Comparison of ENCODE assay signal across 22 mouse cellular contexts in genomic region chr19:18669551-18669950, GRCm38 (mm10). TPM values are rescaled to one million over a fixed set of nuclear protein-coding genes. Genes with fewer than 3 reads are reported as not detected.
DNase-seq lines count a peak whose midpoint lies in the region; ATAC-seq and TF ChIP-seq lines count a peak whose summit lies in the region.
"Had no signal": no experiment of that assay in that cellular context is flagged by ENCODE, and none has a peak within 500 bp of the region (broad histone marks: within the 10 kb centered on the region; RNA-seq: fewer than 3 reads in every experiment).

No protein-coding gene starts in this region.

- no peak overlapping the region for H3K9ac ChIP-seq in kidney, embryonic 15.5 days
- H3K9ac ChIP-seq in kidney, embryonic 14.5 days (ENCODE audit: low read depth, low read length) = no peak overlapping the region
- H3K9ac ChIP-seq in midbrain, postnatal 0 days (replicated peaks; ENCODE audit: low read length, poor library complexity, severe bottlenecking) = no peak overlapping the region
- H3K9ac ChIP-seq in midbrain, embryonic 16.5 days (ENCODE audit: low read depth, low read length) = no peak overlapping the region
- H3K9ac ChIP-seq: hindbrain, embryonic 14.5 days; neural tube, embryonic 13.5 days; stomach, embryonic 15.5 days had no signal

- peaks cover 27% of the 10 kb centered on the region for H3K4me1 ChIP-seq in kidney, embryonic 15.5 days
- H3K4me1 ChIP-seq in kidney, embryonic 14.5 days (ENCODE audit: control insufficient read depth, insufficient read depth, low read length) = peaks cover 18% of the 10 kb centered on the region
- peaks cover 20% of the 10 kb centered on the region for H3K4me1 ChIP-seq in midbrain, postnatal 0 days (ENCODE audit: insufficient read depth, low read length)
- H3K4me1 ChIP-seq in midbrain, embryonic 16.5 days (ENCODE audit: control insufficient read depth, insufficient read depth, low read length) = peaks cover 23% of the 10 kb centered on the region

- 93% methylated on average over 7 of the region's 7 CpGs for WGBS in kidney, embryonic 15.5 days
- 90% methylated on average over 7 of the region's 7 CpGs for WGBS in kidney, embryonic 14.5 days
- WGBS in midbrain, postnatal 0 days = 51% methylated on average over 7 of the region's 7 CpGs
- 68% methylated on average over 7 of the region's 7 CpGs for WGBS in midbrain, embryonic 16.5 days

- no peak for TF ChIP-seq CTCF in midbrain, postnatal 0 days (IDR thresholded peaks at IDR 0.05)

- peak overlapping the region; percentile 81; the same call in 1 of the 2 replicates for H3K27ac ChIP-seq in kidney, embryonic 15.5 days
- no peak overlapping the region for H3K27ac ChIP-seq in kidney, embryonic 14.5 days (ENCODE audit: low read depth, low read length)
- no peak overlapping the region for H3K27ac ChIP-seq in midbrain, postnatal 0 days (ENCODE audit: low read depth, low read length)
- H3K27ac ChIP-seq in midbrain, embryonic 16.5 days (ENCODE audit: low read length) = no peak overlapping the region
- H3K27ac ChIP-seq: hindbrain, embryonic 14.5 days; neural tube, embryonic 13.5 days had no signal

- H3K4me2 ChIP-seq in kidney, embryonic 15.5 days = no peak overlapping the region
- no peak overlapping the region for H3K4me2 ChIP-seq in kidney, embryonic 14.5 days (replicated peaks; ENCODE audit: low read depth, low read length)
- no peak overlapping the region for H3K4me2 ChIP-seq in midbrain, postnatal 0 days (ENCODE audit: low read depth, low read length, poor library complexity, severe bottlenecking)
- H3K4me2 ChIP-seq in midbrain, embryonic 16.5 days (ENCODE audit: low read length) = no peak overlapping the region

- no peak overlapping the region for H3K4me3 ChIP-seq in kidney, embryonic 15.5 days (replicated peaks)
- no peak overlapping the region for H3K4me3 ChIP-seq in kidney, embryonic 14.5 days (ENCODE audit: low read length)
- no peak overlapping the region for H3K4me3 ChIP-seq in midbrain, postnatal 0 days (ENCODE audit: low read depth, low read length)
- no peak overlapping the region for H3K4me3 ChIP-seq in midbrain, embryonic 16.5 days (ENCODE audit: low read depth, low read length)
- H3K4me3 ChIP-seq: stomach, embryonic 15.5 days had no signal

- H3K27me3 ChIP-seq in kidney, embryonic 15.5 days = no peaks in the 10 kb centered on the region
- no peaks in the 10 kb centered on the region for H3K27me3 ChIP-seq in kidney, embryonic 14.5 days (ENCODE audit: control insufficient read depth, insufficient read depth, low read length)
- H3K27me3 ChIP-seq in midbrain, postnatal 0 days (ENCODE audit: insufficient read depth, low read length) = no peaks in the 10 kb centered on the region
- H3K27me3 ChIP-seq in midbrain, embryonic 16.5 days (ENCODE audit: control insufficient read depth, insufficient read depth, low read depth, low read length) = no peaks in the 10 kb centered on the region
- H3K27me3 ChIP-seq: heart, embryonic 13.5 days; limb, embryonic 13.5 days; neural tube, embryonic 13.5 days; stomach, embryonic 15.5 days had no signal

- ATAC-seq in kidney, embryonic 15.5 days (replicated peaks; ENCODE audit: low FRiP score) = no peak
- no peak for ATAC-seq in kidney, embryonic 14.5 days (ENCODE audit: low FRiP score, low TSS enrichment)
- ATAC-seq in midbrain, postnatal 0 days (ENCODE audit: low FRiP score) = no peak
- no peak for ATAC-seq in midbrain, embryonic 16.5 days
- no peak for ATAC-seq in activated CD4-positive, CD25-positive, alpha-beta regulatory T cell, adult 4 months
- ATAC-seq: lung, postnatal 0 days had no signal

- no peaks in the 10 kb centered on the region for H3K9me3 ChIP-seq in kidney, embryonic 15.5 days (replicated peaks)
- H3K9me3 ChIP-seq in kidney, embryonic 14.5 days (ENCODE audit: control insufficient read depth, low read length) = no peaks in the 10 kb centered on the region
- H3K9me3 ChIP-seq in midbrain, postnatal 0 days (ENCODE audit: low read length) = no peaks in the 10 kb centered on the region
- H3K9me3 ChIP-seq in midbrain, embryonic 16.5 days (replicated peaks; ENCODE audit: control insufficient read depth, low read length, poor library complexity, severe bottlenecking) = no peaks in the 10 kb centered on the region
- H3K9me3 ChIP-seq: heart, embryonic 13.5 days; limb, embryonic 13.5 days; neural tube, embryonic 13.5 days; stomach, embryonic 15.5 days had no signal

- DNase-seq in cerebellum, adult 11-12 months = peak; percentile 23
- DNase-seq in cerebellum, postnatal 4 days (ENCODE audit: low spot score in 2 of 2) = no peak
- peak; percentile 63 for DNase-seq in midbrain, postnatal 0 days (ENCODE audit: low spot score)
- peak; percentile 67 for DNase-seq in retina, embryonic 14.5 days (ENCODE audit: low spot score)
- DNase-seq: adrenal gland, postnatal 14 days; cerebellum, adult 9-11 months; gastrocnemius, postnatal 14 days; heart, adult 18-20 months; heart, postnatal 36 days; kidney, postnatal 4 days; right cerebral cortex, adult 18-20 months; right cerebral cortex, postnatal 4 days had no signal

- no peaks in the 10 kb centered on the region for H3K36me3 ChIP-seq in kidney, embryonic 15.5 days
- no peaks in the 10 kb centered on the region for H3K36me3 ChIP-seq in kidney, embryonic 14.5 days (ENCODE audit: control insufficient read depth, insufficient read depth, low read length)
- H3K36me3 ChIP-seq in midbrain, postnatal 0 days (ENCODE audit: insufficient read depth, low read length) = no peaks in the 10 kb centered on the region
- no peaks in the 10 kb centered on the region for H3K36me3 ChIP-seq in midbrain, embryonic 16.5 days (ENCODE audit: control insufficient read depth, insufficient read depth, low read length)
- H3K36me3 ChIP-seq: heart, embryonic 13.5 days; limb, embryonic 13.5 days; neural tube, embryonic 13.5 days; stomach, embryonic 15.5 days had no signal

RNA-seq across cellular contexts. Expression of gene Carnmt1, which starts 1.0 kb away (rescaled TPM):
- polyA plus RNA-seq in kidney, embryonic 15.5 days (2015; fragmentation: Nextera tagmentation; extraction: Ambion mirVana) = 32.8 and 35.2 TPM in 2 replicates
- polyA plus RNA-seq in kidney, embryonic 14.5 days (2014; fragmentation: Nextera tagmentation; extraction: Ambion mirVana) = 44.8 TPM in 2 replicates
- 8.2 and 10.7 TPM in 2 replicates for total RNA-seq in midbrain, postnatal 0 days (2014; rRNA removed)
- polyA plus RNA-seq in midbrain, postnatal 0 days (2015; fragmentation: Nextera tagmentation; extraction: Ambion mirVana) = 9.8 and 11.5 TPM in 2 replicates
- polyA plus RNA-seq in midbrain, embryonic 16.5 days (2015; fragmentation: Nextera tagmentation; extraction: Ambion mirVana) = 10.1 and 10.7 TPM in 2 replicates
- 1 to 10 TPM; 2.7 to 4.3 TPM for polyA plus RNA-seq in activated CD4-positive, CD25-positive, alpha-beta regulatory T cell, adult 4 months (2017; shearing (Covaris generic))

RNA-seq across cellular contexts. Expression of gene Nmrk1, which starts 37.8 kb away (rescaled TPM):
- polyA plus RNA-seq in kidney, embryonic 15.5 days (2015; fragmentation: Nextera tagmentation; extraction: Ambion mirVana) = 24.0 and 24.7 TPM in 2 replicates
- polyA plus RNA-seq in kidney, embryonic 14.5 days (2014; fragmentation: Nextera tagmentation; extraction: Ambion mirVana) = 17.8 and 18.5 TPM in 2 replicates
- total RNA-seq in midbrain, postnatal 0 days (2014; rRNA removed) = 3.4 and 3.9 TPM in 2 replicates
- polyA plus RNA-seq in midbrain, postnatal 0 days (2015; fragmentation: Nextera tagmentation; extraction: Ambion mirVana) = 3.9 and 4.3 TPM in 2 replicates
- polyA plus RNA-seq in midbrain, embryonic 16.5 days (2015; fragmentation: Nextera tagmentation; extraction: Ambion mirVana) = 6.2 and 6.7 TPM in 2 replicates
- 1 to 10 TPM; 6.0 to 7.3 TPM for polyA plus RNA-seq in activated CD4-positive, CD25-positive, alpha-beta regulatory T cell, adult 4 months (2017; shearing (Covaris generic))

RNA-seq across cellular contexts. Expression of gene Ostf1, which starts 37.9 kb away (rescaled TPM):
- 114 TPM in 2 replicates for polyA plus RNA-seq in kidney, embryonic 15.5 days (2015; fragmentation: Nextera tagmentation; extraction: Ambion mirVana)
- polyA plus RNA-seq in kidney, embryonic 14.5 days (2014; fragmentation: Nextera tagmentation; extraction: Ambion mirVana) = 96.8 and 101 TPM in 2 replicates
- total RNA-seq in midbrain, postnatal 0 days (2014; rRNA removed) = 17.7 and 22.7 TPM in 2 replicates
- 32.8 and 37.6 TPM in 2 replicates for polyA plus RNA-seq in midbrain, postnatal 0 days (2015; fragmentation: Nextera tagmentation; extraction: Ambion mirVana)
- polyA plus RNA-seq in midbrain, embryonic 16.5 days (2015; fragmentation: Nextera tagmentation; extraction: Ambion mirVana) = 32.1 and 32.2 TPM in 2 replicates
- 100 to 1,000 TPM; 142 to 143 TPM for polyA plus RNA-seq in activated CD4-positive, CD25-positive, alpha-beta regulatory T cell, adult 4 months (2017; shearing (Covaris generic))

RNA-seq across cellular contexts. Expression of gene D030056L22Rik, which starts 43.4 kb away (rescaled TPM):
- polyA plus RNA-seq in kidney, embryonic 15.5 days (2015; fragmentation: Nextera tagmentation; extraction: Ambion mirVana) = 34.6 and 38.9 TPM in 2 replicates
- 47.8 and 49.5 TPM in 2 replicates for polyA plus RNA-seq in kidney, embryonic 14.5 days (2014; fragmentation: Nextera tagmentation; extraction: Ambion mirVana)
- 49.6 and 61.8 TPM in 2 replicates for total RNA-seq in midbrain, postnatal 0 days (2014; rRNA removed)
- polyA plus RNA-seq in midbrain, postnatal 0 days (2015; fragmentation: Nextera tagmentation; extraction: Ambion mirVana) = 35.0 TPM in 2 replicates
- 43.0 and 45.0 TPM in 2 replicates for polyA plus RNA-seq in midbrain, embryonic 16.5 days (2015; fragmentation: Nextera tagmentation; extraction: Ambion mirVana)
- polyA plus RNA-seq in activated CD4-positive, CD25-positive, alpha-beta regulatory T cell, adult 4 months (2017; shearing (Covaris generic)) = 1 to 10 TPM; 2.5 to 4.0 TPM

Comparison
In these comparisons a context has a peak if more than half of its experiments do, and no peak if none do; other contexts are left out.
1. DNase-seq: peak in cerebellum, adult 11-12 months (single experiment), midbrain, postnatal 0 days (single experiment) and retina, embryonic 14.5 days (single experiment); none in cerebellum, postnatal 4 days (0 of 2).